Mouse (Mus musculus) brown adipose tissue, adult 24 weeks (tissue): ENCODE results near the gene Cltc. TPM values are rescaled to one million over a fixed set of nuclear protein-coding genes. Genes with fewer than 3 reads are reported as not detected.
"Not testable (repeated sequence)": the region's sequence is repeated elsewhere in the genome, so short reads cannot be mapped to it uniquely, and the experiment has no call there.

Source experiments
- H3K27ac ChIP-seq: fragments of 200-500 bp; replicated peaks from 2 replicates; pipeline ENCODE4 v1.5.1; 2012; ENCODE audit warnings: low read depth, mild to moderate bottlenecking, low read length
- H3K4me1 ChIP-seq: fragments of 200-500 bp; 2 replicates; pipeline ENCODE4 v1.6.1; 2012; ENCODE audit warnings: low read length, mixed read lengths; ENCODE audit not compliant: control insufficient read depth, insufficient read depth, insufficient read length
- H3K4me3 ChIP-seq: fragments of 200-500 bp; 2 replicates; pipeline ENCODE4 v1.5.1; 2012; ENCODE audit warnings: low read depth, mild to moderate bottlenecking, low read length, moderate library complexity; ENCODE audit not compliant: insufficient read depth
- polyA plus RNA-seq: library from polyadenylated mRNA; stranded (reverse); fragments of >200 nt; gene quantifications from 2 replicates; pipeline ENCODE4 v1.2.4, GENCODE M21; 2012; ENCODE audit not compliant: missing spikeins, insufficient read depth, insufficient read length

The Cltc gene
- polyA plus RNA-seq, result 106 and 155 TPM in 2 replicates

DNA sequence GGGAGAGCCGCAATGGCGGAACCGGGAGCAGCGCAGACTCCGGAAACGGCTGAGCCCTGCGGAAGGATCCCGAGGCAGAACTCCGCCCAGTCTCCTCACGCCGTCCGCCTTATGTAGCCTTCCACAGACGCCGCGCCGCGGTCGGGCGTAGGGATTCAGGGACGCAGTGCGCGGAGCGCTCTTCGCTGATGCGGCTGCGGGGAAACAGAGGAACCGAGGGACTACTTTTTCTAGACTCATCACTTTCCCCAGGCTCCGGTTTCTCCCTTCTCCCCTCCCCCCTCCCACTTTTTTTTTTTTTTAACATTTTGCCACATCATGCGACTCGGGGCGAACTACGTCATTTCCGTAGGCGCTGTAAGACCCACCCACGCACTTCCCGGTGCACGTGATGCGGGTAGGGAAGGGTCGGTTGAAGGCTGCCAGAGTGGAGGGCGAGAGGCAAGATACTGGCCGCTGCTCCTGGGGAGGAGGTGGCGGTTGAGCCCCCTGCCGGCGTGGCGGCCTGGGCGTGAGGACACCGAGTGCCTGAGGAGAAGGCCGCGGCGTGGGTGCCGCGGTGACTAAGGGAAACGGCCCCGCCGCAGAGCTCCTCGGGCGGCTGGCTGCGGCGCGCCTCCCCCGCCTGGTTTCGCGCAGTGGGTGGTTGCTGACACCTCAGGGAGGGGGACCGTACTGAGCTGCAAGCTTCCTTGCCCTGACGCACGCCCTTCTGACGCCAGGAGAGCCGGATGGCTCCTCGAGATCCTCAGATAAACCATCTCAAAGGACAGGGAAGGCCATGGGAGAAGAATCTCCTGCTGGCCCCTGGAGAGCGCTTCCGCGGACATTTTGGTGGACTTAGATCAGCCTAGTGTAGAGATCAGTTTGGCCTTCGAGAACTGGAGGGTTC lies at the start of gene Cltc:
Gene Cltc, minus strand, starts transcription at position 86 of the 892 bp plus-strand sequence.
- peaks cover 8% of the 10 kb centered on the region for H3K4me1 ChIP-seq
- H3K27ac ChIP-seq, result peak within 1 kb of the TSS; percentile 97
- peak within 1 kb of the TSS; percentile 93 for H3K4me3 ChIP-seq

DNA sequence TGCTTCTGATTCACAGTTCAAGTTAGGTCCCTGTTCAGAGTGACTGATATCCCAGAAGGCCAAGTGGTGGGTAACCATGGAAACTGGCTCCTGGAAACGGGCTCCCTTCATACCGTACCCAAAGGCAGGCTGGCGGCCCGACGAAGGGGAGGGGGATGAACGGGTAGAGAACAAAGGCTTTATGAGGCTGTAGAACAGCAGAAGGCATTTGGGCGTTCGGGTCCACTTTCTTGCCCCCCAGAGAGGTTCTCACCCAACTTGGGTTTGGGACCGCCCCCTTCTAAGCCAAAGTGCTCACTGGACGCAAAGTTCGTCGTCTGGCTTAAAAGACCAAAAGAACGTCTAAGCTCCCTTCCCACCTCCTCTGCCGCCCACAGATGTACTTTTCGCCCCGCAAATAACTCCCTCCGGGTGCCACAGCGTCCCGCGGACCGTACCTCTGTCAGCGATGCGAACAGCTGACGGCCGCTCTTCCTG lies 49.7 kb upstream of the Cltc start:
- H3K4me1 ChIP-seq, result no peaks in the 10 kb centered on the region
- H3K4me3 ChIP-seq, result peak overlapping the region; percentile 79
- peak overlapping the region; percentile 57 for H3K27ac ChIP-seq

DNA sequence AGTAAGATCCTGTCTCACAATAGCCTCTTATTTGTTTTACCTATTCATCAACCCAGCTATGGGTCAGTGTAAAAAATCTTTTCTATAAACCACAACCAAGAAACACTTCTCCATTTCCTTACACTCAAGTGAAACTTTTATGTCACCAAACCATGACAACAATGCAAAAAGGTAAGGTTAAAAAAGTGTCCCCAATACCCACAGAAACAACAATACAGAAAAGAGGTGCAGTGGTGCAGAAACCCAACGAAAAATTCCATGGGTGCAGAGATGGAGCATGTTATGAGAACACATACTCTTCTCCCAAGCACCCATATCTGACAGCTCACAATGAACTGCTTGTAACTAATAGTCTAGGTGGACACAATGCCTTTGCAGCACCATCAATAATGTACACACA lies 36.8 kb upstream of the Cltc start:
- no peak overlapping the region for H3K27ac ChIP-seq
- H3K4me3 ChIP-seq, result no peak overlapping the region
- no peaks in the 10 kb centered on the region for H3K4me1 ChIP-seq

DNA sequence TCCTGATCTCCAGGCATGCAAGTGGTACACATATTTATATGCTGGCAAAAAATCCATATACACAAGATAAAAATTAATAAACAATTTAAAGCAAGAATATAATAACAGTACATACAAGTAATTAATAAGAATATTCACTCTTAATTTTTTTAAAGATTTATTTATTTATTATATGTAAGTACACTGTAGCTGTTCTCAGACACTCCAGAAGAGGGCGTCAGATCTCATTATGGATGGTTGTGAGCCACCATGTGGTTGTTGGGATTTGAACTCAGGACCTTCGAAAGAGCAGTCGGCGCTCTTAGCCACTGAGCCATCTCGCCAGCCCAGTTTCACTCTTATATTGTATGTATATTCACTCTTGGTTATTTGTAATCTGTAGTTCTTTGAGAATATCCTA lies 30.1 kb upstream of the Cltc start:
- not testable (repeated sequence) for H3K4me3 ChIP-seq, H3K4me1 ChIP-seq, H3K27ac ChIP-seq

DNA sequence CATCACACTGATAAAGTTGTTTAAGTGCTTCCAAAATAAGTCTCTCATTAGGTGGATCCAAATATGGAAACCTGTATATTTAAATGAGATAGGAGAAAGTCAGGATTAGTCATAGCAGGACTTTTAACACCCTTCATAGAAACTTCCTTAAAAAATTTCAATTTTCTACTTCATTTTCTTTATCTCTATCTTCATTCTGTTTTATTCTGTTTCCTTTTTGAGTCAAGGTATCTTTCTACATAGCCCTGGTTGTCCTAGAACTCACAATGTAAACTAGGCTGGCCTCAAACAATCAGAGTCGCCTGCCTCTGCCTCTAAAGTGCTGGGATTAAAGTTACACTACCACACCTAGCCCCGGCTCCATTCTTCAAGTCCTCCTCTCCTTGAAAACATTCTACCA lies 28.4 kb upstream of the Cltc start:
- Histone ChIP-seq H3K27ac (no peak overlapping the region), H3K4me3 (no peak overlapping the region), H3K4me1 (no peaks in the 10 kb centered on the region; the same call in 1 of the 2 replicates)

DNA sequence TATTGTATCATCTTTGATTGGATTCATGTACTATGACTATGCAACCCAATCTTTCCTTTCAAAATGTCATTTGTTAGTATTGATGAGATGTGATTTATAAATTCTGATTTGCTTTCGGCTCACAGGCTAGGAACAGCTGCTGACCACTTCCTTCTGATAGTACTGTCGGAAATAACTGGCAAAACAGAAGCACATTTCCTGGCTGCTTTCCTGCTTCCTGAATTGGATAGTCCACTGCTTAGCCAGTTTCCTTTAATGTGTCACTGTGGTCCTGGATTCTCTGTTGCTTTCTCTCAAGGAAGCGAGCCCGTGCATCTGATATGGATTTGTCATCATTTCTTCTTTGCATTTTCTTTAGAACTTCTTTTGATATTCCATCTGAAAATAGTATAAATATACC lies 12.5 kb upstream of the Cltc start:
- Histone ChIP-seq H3K27ac (no peak overlapping the region), H3K4me3 (no peak overlapping the region), H3K4me1 (no peaks in the 10 kb centered on the region)

DNA sequence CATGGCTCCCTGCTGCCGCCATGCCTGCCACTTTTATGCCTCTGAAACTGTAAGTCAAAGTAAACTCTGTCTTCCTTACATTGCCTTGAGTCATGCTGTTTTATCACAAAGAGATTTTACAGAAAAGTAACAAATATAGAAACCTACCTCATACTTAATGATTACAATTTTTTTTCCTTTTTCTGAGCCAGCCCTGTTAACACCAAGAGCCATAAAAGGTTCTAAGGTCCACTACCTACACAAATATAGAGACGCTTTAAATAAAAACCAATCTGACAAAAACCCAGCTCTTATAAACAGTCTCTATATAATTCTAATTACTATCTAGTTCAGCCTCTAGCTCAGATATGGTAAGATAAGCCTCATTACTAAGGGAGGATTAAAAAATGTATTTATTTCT lies 7.1 kb upstream of the Cltc start:
- no peaks in the 10 kb centered on the region for H3K4me1 ChIP-seq
- H3K4me3 ChIP-seq, result no peak overlapping the region
- no peak overlapping the region for H3K27ac ChIP-seq

DNA sequence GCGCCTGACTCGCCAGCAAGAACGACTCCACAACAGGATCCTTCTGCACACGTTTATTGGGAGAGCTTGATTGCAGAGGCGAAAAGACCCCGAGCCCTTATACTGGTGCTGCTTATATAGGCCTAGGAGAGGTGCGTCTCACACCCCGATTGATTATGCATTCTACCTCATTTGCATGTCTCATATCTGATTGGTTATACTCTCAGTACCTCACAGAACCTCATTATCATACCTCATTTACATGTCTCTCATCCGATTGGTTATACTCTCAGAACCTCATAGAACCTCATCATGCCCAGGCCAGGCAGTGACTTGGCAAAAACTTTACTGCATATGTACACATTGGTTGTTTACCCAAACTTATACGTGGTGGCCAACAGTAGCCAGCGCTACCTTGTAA lies 5.8 kb upstream of the Cltc start:
- H3K4me1 ChIP-seq, H3K4me3 ChIP-seq, H3K27ac ChIP-seq: not testable (repeated sequence)

DNA sequence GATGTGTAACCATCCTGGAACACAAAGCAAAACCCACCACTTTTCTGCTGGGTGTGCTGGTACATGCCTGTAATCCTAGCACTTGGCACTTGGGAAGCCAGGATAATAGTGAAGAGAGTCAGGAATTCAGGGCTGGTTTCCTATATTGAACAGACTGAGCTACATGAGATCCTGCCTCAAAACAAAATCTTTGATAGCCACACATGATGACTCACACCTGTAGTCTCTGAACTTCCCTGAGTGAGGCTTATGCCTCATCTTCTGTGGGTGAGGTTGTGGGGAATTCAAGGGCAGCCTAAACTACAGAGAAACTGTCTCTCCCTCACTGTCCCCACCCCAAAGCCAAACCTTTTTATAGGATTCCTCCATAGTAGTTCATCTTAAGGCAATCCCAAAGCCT lies 3.0 kb upstream of the Cltc start:
- Histone ChIP-seq H3K4me1 (peaks cover 2% of the 10 kb centered on the region; the same call in 1 of the 2 replicates), H3K27ac (no peak overlapping the region), H3K4me3 (no peak overlapping the region)

DNA sequence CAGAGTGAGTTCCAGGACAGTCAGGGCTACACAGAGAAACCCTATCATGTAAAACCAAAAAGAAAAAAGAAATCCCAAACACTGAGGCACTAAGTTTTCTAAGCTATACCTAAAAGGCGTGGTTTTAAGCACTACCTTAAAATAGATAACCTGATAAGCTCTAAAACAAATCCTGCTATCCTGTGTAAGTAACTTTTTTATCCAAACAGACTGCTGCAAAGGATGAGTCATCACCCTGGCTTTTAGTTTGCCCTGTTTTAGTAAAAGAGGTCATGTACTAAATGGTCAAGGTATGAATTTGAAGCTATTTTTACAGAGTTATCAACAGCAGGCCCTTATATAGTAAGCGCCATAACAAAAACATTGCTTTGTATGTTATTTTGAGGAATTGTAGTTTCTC lies 2.5 kb upstream of the Cltc start:
- H3K27ac ChIP-seq, result no peak overlapping the region
- H3K4me3 ChIP-seq, result no peak overlapping the region
- peaks cover 2% of the 10 kb centered on the region; the same call in 1 of the 2 replicates for H3K4me1 ChIP-seq

DNA sequence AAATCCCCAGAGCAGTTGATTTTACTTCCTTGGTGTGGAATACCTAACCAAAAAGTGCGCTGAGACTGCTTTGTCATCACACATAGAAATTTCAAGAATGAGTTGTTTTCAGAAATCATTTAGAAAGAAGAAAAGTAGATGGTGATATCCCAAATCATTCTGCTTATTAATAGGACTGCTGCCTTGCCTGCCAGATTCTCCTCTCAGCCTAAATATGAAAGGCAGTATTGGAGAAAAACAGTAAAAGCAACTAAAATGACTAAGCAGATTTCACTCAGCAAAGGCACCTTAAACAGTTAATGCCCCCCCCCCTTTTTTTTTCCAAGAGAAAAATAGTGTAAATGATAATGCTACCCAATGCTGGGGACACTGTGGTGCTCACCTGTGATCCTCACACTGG lies 1.9 kb upstream of the Cltc start:
- Histone ChIP-seq H3K4me1 (peaks cover 2% of the 10 kb centered on the region; the same call in 1 of the 2 replicates), H3K27ac (no peak overlapping the region; the same call in 1 of the 2 replicates), H3K4me3 (no peak overlapping the region)

DNA sequence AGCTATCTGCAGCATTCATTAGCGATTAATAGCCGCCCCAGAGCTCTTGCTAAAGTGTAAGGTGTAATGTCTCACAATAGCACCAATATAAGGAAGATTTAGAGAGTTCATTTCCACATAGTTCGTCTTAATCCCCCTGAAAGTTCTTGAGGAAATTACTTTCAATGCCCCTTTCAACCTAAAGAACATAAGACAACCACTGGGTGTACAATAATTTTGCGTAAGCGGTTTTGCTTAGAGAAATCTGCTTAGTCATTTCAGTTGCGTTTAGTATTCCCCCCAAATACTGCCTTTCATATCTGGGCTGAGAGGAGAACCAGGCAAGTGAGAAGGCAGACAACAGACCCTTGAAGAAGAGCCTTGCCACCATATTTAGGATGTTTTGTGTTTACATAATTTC lies 1.2 kb upstream of the Cltc start:
- Histone ChIP-seq H3K27ac (peak overlapping the region; percentile 97), H3K4me3 (peak overlapping the region; percentile 93), H3K4me1 (peaks cover 7% of the 10 kb centered on the region)

DNA sequence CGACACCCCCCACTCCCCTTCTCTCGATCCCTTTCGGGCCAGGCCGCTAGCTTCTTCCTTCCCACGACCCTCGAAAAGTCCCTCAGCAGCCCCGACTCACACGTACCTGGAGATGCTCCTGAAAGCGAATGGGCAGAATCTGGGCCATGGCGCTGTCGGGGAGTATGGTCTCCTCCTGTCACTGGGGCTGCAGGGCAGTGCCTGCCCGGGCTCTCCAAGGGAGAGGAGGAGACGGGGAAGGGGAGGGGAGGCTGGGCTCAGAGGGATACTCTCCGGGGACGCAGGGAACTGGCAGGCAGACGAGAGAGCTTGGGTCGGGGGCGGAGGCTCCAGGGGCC lies 254 bp downstream of the Cltc start:
- Histone ChIP-seq H3K4me3 (peak overlapping the region; percentile 93), H3K4me1 (peaks cover 12% of the 10 kb centered on the region), H3K27ac (peak overlapping the region; percentile 97)

DNA sequence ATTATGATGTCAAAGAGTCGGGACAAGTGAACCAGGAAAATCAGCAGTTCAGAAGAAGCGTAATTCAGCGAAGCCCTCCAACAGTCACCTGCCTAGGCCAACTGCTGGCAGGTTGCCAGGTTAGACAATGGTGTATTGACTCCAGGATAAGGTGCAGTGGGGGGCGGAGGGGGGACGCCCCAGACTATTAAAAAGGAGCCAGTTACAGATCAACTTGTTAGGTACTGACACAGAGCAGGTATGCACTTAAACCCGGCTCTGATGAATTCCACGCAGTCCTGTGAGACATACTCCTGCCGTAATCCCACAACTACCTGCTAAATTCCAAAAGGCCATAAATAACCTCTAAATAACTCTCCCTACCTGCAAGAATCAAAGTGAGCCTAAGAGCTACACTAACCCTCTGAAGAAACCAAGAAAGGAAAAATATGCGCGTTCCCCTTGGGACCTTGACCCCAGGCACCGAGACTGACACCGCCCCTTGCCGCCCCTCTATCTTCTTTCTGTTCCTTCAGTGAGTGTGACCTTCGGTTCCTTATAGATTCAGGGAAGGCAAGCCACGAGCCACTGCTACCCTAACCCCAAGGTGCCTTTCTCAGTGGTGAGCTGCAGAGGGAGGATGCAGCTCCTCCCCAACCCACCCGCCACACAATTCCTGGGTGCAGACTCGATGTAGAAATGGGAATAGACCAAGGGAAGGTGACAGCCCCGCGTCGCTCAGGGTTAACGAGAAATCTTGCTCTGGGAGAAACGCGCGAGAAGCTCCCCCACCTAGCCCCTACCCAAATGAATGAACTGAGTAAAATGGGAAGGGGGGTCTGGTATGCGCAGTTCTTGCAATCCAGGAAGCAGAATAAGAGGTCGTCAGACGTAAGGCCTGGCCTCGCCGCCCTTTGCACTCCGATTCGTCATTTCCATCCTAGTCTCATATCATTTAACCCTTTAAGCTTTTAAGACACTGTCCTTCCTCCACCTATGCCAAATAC lies 916 bp downstream of the Cltc start:
- Histone ChIP-seq H3K27ac (peak overlapping the region; percentile 97), H3K4me3 (peak overlapping the region; percentile 93), H3K4me1 (peaks cover 13% of the 10 kb centered on the region)

DNA sequence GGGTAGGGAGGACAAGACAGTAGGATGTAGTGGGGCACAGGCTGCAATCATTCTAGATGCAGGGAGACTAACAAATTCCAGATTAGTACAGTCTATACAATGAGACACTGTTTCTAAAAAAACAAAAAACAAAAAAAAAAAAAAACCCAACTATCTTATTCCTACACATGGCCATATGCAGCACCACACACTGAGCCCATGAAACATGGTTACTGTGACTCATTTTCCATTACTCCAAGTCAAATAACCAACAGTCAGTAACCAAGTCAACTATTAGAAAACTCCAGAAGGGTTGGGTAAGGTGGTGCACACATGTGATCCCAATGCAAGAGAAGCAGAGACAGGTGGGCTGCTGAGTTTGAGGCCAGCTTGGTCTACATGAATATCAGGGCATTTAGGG lies 5.0 kb downstream of the Cltc start:
- Histone ChIP-seq H3K4me1 (peaks cover 17% of the 10 kb centered on the region), H3K27ac (peak overlapping the region; percentile 44; the same call in 1 of the 2 replicates), H3K4me3 (no peak overlapping the region)
